Mouse (Mus musculus): ENCODE measurements around the gene Susd1. TPM values are rescaled to one million over a fixed set of nuclear protein-coding genes. Genes with fewer than 3 reads are reported as not detected.

The Susd1 gene
- polyA plus RNA-seq, 1 experiment, result 25.4 TPM

- peaks cover 3% of the 10 kb centered on the region; the same call in 1 of the 2 replicates for H3K4me1 ChIP-seq (ENCODE audit: control insufficient read depth, insufficient read depth, insufficient read length)
- no peaks in the 10 kb centered on the region for H3K36me3 ChIP-seq (ENCODE audit: control insufficient read depth, insufficient read depth, low read length)
- no peak overlapping the region for H3K27ac ChIP-seq (ENCODE audit: insufficient read depth, low read length)
- no peak for DNase-seq (ENCODE audit: low read depth in 1 of 2, low spot score in 2 of 2)
- H3K4me3 ChIP-seq (ENCODE audit: extremely low read depth, insufficient read depth, insufficient read length), result no peak overlapping the region
- TF ChIP-seq POLR2A (IDR thresholded peaks at IDR 0.05; ENCODE audit: low read depth, low read length), result no peak
- TF ChIP-seq CTCF (IDR thresholded peaks at IDR 0.05; ENCODE audit: extremely low read depth, insufficient read depth, insufficient read length, insufficient replicate concordance), result no peak
- 84% methylated on average over 10 of the region's 10 CpGs for WGBS
- no peaks in the 10 kb centered on the region for H3K27me3 ChIP-seq (ENCODE audit: control insufficient read depth, insufficient read depth, low read length)
These were observed 73.9 kb downstream of the Susd1 start for GRCm38 (mm10) chr4:59364229-59365173.

- 63% methylated on average over 9 of the region's 9 CpGs for WGBS
- Histone ChIP-seq H3K27ac (ENCODE audit: insufficient read depth, low read length) (no peak overlapping the region), H3K27me3 (ENCODE audit: control insufficient read depth, insufficient read depth, low read length) (no peaks in the 10 kb centered on the region), H3K4me3 (ENCODE audit: extremely low read depth, insufficient read depth, insufficient read length) (no peak overlapping the region), H3K36me3 (ENCODE audit: control insufficient read depth, insufficient read depth, low read length) (0 out of 2 replicates have a peak, but pooled peaks cover 1% of the 10 kb centered on the region), H3K4me1 (ENCODE audit: control insufficient read depth, insufficient read depth, insufficient read length) (peaks cover 3% of the 10 kb centered on the region; the same call in 1 of the 2 replicates)
- DNase-seq (ENCODE audit: low read depth in 1 of 2, low spot score in 2 of 2), result no peak
- TF ChIP-seq CTCF (IDR thresholded peaks at IDR 0.05; ENCODE audit: extremely low read depth, insufficient read depth, insufficient read length, insufficient replicate concordance), result no peak
- no peak for TF ChIP-seq POLR2A (IDR thresholded peaks at IDR 0.05; ENCODE audit: low read depth, low read length)
These were observed 75.4 kb downstream of the Susd1 start for GRCm38 (mm10) chr4:59363041-59363440.

DNA sequence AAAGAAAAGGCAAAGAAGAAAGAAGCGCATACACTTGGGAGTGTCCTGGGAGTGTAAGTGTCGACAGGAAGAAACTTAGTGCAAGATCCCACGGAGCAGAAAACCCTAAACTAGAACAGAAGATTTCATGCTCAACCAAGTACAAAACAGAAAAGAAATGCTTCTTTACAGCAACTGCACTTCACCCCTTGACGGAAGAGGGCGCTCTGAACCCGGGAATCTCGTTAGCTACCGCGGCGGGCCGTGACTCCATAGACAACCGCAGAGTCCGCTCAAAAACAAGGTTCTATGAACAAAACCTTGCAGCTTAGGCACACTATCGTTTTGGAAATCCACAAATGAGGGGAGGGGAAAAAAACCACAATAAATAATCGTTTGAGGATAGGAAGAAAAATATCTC, 77.7 kb downstream of the Susd1 start:
- DNase-seq (ENCODE audit: low read depth in 1 of 2, low spot score in 2 of 2), result peak; percentile 38 to 75
- TF ChIP-seq CTCF (IDR thresholded peaks at IDR 0.05; ENCODE audit: extremely low read depth, insufficient read depth, insufficient read length, insufficient replicate concordance), result peak; percentile 88; the same call in 1 of the 2 replicates
- no peak for TF ChIP-seq POLR2A (IDR thresholded peaks at IDR 0.05; ENCODE audit: low read depth, low read length)
- Histone ChIP-seq H3K36me3 (ENCODE audit: control insufficient read depth, insufficient read depth, low read length) (0 out of 2 replicates have a peak, but pooled peaks cover 1% of the 10 kb centered on the region), H3K4me3 (ENCODE audit: extremely low read depth, insufficient read depth, insufficient read length) (no peak overlapping the region), H3K27ac (ENCODE audit: insufficient read depth, low read length) (no peak overlapping the region), H3K27me3 (ENCODE audit: control insufficient read depth, insufficient read depth, low read length) (no peaks in the 10 kb centered on the region), H3K4me1 (ENCODE audit: control insufficient read depth, insufficient read depth, insufficient read length) (no peaks in the 10 kb centered on the region)
- WGBS, result 7% methylated on average over 15 of the region's 15 CpGs

DNA sequence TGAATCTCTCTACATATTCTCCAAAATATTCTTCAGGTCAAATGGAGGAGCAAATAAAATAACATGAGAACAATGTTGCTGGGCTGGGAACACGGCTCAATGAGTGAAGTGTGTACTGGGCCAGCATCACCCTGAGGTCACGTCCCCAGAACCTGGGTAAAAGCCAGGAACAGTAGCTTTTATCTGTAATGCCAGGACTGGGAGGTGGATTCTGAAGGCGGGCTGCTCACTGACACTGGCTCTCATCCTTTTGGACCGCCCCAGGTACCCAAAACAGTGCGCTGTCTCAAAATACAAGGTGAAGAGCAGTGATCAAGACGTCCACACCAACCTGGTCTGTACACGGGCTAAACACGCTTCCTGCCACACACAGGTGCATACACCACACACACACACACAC, 78.5 kb downstream of the Susd1 start:
- Histone ChIP-seq H3K4me3 (ENCODE audit: extremely low read depth, insufficient read depth, insufficient read length) (no peak overlapping the region), H3K36me3 (ENCODE audit: control insufficient read depth, insufficient read depth, low read length) (0 out of 2 replicates have a peak, but pooled peaks cover 1% of the 10 kb centered on the region), H3K27ac (ENCODE audit: insufficient read depth, low read length) (no peak overlapping the region), H3K27me3 (ENCODE audit: control insufficient read depth, insufficient read depth, low read length) (no peaks in the 10 kb centered on the region), H3K4me1 (ENCODE audit: control insufficient read depth, insufficient read depth, insufficient read length) (no peaks in the 10 kb centered on the region)
- TF ChIP-seq POLR2A (IDR thresholded peaks at IDR 0.05; ENCODE audit: low read depth, low read length) (no peak), CTCF (IDR thresholded peaks at IDR 0.05; ENCODE audit: extremely low read depth, insufficient read depth, insufficient read length, insufficient replicate concordance) (no peak)
- WGBS, result 77% methylated on average over 8 of the region's 8 CpGs
- no peak for DNase-seq (ENCODE audit: low read depth in 1 of 2, low spot score in 2 of 2)

GRCm38 (mm10) chr4:59358960-59359359, 79.5 kb downstream of the Susd1 start:
- no peak for DNase-seq (ENCODE audit: low read depth in 1 of 2, low spot score in 2 of 2)
- no peak overlapping the region for H3K27ac ChIP-seq (ENCODE audit: insufficient read depth, low read length)
- 91% methylated on average over 10 of the region's 10 CpGs for WGBS
- no peak overlapping the region for H3K4me3 ChIP-seq (ENCODE audit: extremely low read depth, insufficient read depth, insufficient read length)
- TF ChIP-seq CTCF (IDR thresholded peaks at IDR 0.05; ENCODE audit: extremely low read depth, insufficient read depth, insufficient read length, insufficient replicate concordance), result no peak
- no peak for TF ChIP-seq POLR2A (IDR thresholded peaks at IDR 0.05; ENCODE audit: low read depth, low read length)
- no peaks in the 10 kb centered on the region for H3K27me3 ChIP-seq (ENCODE audit: control insufficient read depth, insufficient read depth, low read length)
- 0 out of 2 replicates have a peak, but pooled peaks cover 1% of the 10 kb centered on the region for H3K36me3 ChIP-seq (ENCODE audit: control insufficient read depth, insufficient read depth, low read length)
- H3K4me1 ChIP-seq (ENCODE audit: control insufficient read depth, insufficient read depth, insufficient read length), result no peaks in the 10 kb centered on the region

- Histone ChIP-seq H3K4me1 (ENCODE audit: control insufficient read depth, insufficient read depth, insufficient read length) (peaks cover 13% of the 10 kb centered on the region; the same call in 1 of the 2 replicates), H3K27ac (ENCODE audit: insufficient read depth, low read length) (no peak overlapping the region), H3K27me3 (ENCODE audit: control insufficient read depth, insufficient read depth, low read length) (no peaks in the 10 kb centered on the region), H3K4me3 (ENCODE audit: extremely low read depth, insufficient read depth, insufficient read length) (no peak overlapping the region), H3K36me3 (ENCODE audit: control insufficient read depth, insufficient read depth, low read length) (peaks cover 3% of the 10 kb centered on the region; the same call in 1 of the 2 replicates)
- DNase-seq (ENCODE audit: low read depth in 1 of 2, low spot score in 2 of 2), result no peak
- WGBS, result 69% methylated on average over 1 of the region's 1 CpGs
- TF ChIP-seq CTCF (IDR thresholded peaks at IDR 0.05; ENCODE audit: extremely low read depth, insufficient read depth, insufficient read length, insufficient replicate concordance), result no peak
- no peak for TF ChIP-seq POLR2A (IDR thresholded peaks at IDR 0.05; ENCODE audit: low read depth, low read length)
These were observed 83.0 kb downstream of the Susd1 start for GRCm38 (mm10) chr4:59355421-59355820.

Measured in spleen, adult 2 months (tissue).